Mouse (Mus musculus) gastrocnemius, postnatal 14 days (tissue): ENCODE results near the gene Agl. TPM values are rescaled to one million over a fixed set of nuclear protein-coding genes. Genes with fewer than 3 reads are reported as not detected.

Source experiments
- DNase-seq: peaks from one replicate; pipeline ENCODE4 v3.0.0; 2021; ENCODE audit warnings: mixed read lengths
- intact Hi-C: fragments of 180-260 bp; cut with DNase I; formaldehyde crosslinking; loops from one replicate; pipeline ENCODE4 v1.15.1; 2025; ENCODE audit warnings: low total_unique reads
- long read RNA-seq, 2 experiments: library from polyadenylated mRNA; stranded (forward); transcript quantifications; one replicate each; pipeline ENCODE4 v2.0.0; 2021
- total RNA-seq, 2 experiments: library from RNA; stranded (reverse); gene quantifications; 2 replicates each; pipeline ENCODE4 v1.2.3; 2021

Agl gene
- 100 to 1,000 TPM; 546 to 661 TPM for total RNA-seq
- long read RNA-seq, experiment 1, full-length matches to known transcripts: 59 of 148 reads
- long read RNA-seq, experiment 1, partial matches to known transcripts: 25 of 148 reads
- long read RNA-seq, experiment 1, other reads (novel, unspliced or antisense): 64 of 148 reads
- long read RNA-seq, experiment 2, full-length matches to known transcripts: 90 of 218 reads
- long read RNA-seq, experiment 2, partial matches to known transcripts: 33 of 218 reads
- long read RNA-seq, experiment 2, other reads (novel, unspliced or antisense): 95 of 218 reads

DNA sequence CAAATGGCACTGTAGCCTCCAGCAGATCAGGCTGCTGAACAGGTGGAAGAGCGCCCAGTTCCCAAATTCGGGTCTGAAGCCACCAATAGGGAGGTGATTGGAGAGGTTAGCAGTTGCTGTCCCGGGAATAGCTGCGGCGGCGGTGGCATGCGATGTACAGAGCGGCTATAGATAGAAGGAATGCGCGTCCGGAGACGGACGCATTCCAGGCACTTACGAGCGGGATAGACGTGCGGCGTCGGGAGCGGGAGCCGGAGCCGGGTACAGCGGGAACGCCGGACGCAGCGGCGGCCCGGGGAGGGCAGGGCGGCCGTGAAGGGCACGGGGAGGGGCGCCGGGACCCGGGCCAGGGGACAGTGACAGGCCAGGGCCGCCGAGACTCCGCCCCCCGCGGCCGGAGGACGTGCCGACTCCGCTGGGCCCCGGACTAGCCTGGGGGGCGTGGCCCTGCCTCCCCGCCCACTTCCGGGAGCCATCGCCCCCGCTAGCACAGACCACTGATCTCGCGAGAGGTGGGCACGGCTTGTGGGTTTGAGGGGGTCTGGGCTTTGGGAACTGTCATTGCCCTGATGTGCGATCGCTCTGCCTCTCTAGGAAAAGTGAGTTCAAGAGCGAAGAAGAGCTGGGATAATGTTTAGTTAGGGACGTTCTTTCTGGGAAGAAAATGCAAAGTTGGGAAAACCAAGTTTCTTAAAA, at the start of gene Agl:
Agl (minus strand) TSS at position 356 of the 696 bp plus-strand sequence.
- intact Hi-C loops: no loop called here
- DNase-seq: peak; percentile 99

GRCm38 (mm10) chr3:116857611-116858010, 49.6 kb upstream of the Agl start:
- DNase-seq: no peak

GRCm38 (mm10) chr3:116852421-116852820, 44.5 kb upstream of the Agl start:
- intact Hi-C loops: no loop called here
- no peak for DNase-seq

More at GRCm38 (mm10) chr3:116857611-116858010, 49.6 kb upstream of the Agl start:
- intact Hi-C loops: no loop called here

- DNase-seq: no peak
- intact Hi-C loops: no loop called here
These were observed 42.4 kb upstream of the Agl start for GRCm38 (mm10) chr3:116850376-116850775.

GRCm38 (mm10) chr3:116848936-116849335, 41.0 kb upstream of the Agl start:
- DNase-seq: no peak
- intact Hi-C loops: no loop called here

GRCm38 (mm10) chr3:116848099-116848498, 40.1 kb upstream of the Agl start:
- intact Hi-C loops: no loop called here

GRCm38 (mm10) chr3:116846084-116846483, 38.1 kb upstream of the Agl start:
- intact Hi-C loops: no loop called here
- DNase-seq: no peak

More at GRCm38 (mm10) chr3:116848099-116848498, 40.1 kb upstream of the Agl start:
- no peak for DNase-seq

DNA sequence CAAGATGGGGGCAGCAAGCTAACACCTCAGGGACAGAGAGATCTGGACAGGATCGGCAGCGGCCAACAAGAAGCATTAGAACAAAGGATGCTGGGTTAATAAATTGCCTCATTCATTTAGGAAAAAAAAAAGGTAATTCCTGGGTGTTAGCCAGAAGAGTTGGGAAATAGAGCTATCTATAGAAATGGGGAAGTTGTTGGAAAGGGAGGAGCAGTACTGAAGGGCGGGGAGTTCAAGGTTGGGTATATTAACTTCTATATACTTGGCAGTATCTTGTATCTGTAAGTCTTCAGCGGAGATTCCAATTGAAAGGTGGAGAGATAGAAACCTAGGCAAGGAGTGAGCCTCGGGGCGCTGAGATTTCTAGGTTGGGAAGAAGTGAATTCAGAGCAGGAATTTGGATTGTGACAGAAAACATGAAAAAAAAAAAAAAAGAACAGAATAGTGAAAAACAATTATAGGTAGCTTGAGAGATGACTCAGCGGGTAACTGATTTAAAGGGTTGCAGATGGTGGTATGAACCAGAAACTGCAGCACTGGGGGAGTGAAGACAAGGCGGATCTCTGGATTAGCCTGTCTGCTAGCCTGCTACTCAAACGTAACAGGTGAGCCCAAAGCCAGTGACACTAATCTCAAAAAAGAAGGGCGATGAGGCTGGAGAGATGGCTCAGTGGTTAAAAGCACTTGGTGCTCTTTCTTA, 37.1 kb upstream of the Agl start:
- intact Hi-C loops: no loop called here
- no peak for DNase-seq

GRCm38 (mm10) chr3:116841311-116841710, 33.3 kb upstream of the Agl start:
- intact Hi-C loops: no loop called here
- no peak for DNase-seq

GRCm38 (mm10) chr3:116836681-116837475, 28.9 kb upstream of the Agl start:
- intact Hi-C loops: loop anchor here (10.0 kb wide), 1 partner anchor 62 kb away; no protein-coding TSS in a partner anchor
- no peak for DNase-seq

DNA sequence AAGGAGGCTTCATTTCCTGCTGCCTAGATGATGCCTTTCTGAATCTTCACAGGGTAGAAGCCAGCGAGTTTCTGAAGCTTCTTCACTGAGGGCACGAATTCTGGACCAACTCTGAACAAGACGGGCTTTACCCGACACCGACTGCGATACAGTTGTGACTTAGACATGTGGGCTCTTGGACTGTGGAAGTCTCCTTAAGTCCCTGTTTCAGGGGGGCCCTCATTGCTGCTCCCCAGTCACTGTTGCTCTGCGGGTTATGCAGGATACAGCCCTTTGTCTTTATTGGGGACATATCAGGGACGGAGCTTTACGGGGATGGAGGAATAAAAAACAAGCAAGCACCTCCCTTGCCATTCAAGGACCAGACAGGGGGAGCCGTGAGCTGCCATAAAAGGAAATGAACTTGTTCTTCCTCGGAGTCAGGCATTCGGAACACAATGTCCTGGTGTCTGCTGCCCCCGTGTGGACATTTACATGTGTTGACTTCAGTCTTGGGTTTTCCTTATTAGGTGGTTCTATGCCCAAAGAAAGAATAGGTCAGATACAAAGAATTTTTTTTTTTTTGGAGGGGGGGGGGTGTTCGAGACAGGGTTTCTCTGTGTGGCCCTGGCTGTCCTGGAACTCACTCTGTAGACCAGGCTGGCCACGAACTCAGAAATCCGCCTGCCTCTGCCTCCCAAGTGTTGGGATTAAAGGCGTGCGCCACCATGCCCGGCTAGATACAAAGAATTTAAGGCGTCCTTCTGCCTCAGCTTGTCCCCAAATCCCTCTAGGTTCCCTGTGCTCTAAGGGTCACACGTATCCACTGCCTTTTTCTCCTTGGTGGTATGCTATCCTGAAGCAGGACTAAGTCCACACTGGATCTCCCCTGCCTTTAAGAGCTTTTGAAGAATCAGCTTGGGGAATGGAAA, 28.1 kb upstream of the Agl start:
- peak; percentile 84 for DNase-seq
- intact Hi-C loops: loop anchor here (10.0 kb wide), 1 partner anchor 61 kb away; no protein-coding TSS in a partner anchor

GRCm38 (mm10) chr3:116835350-116835749, 27.4 kb upstream of the Agl start:
- intact Hi-C loops: loop anchor here (10.0 kb wide), 1 partner anchor 61 kb away; no protein-coding TSS in a partner anchor
- no peak for DNase-seq

- no peak for DNase-seq
- intact Hi-C loops: loop anchor here (10.0 kb wide), 1 partner anchor 59 kb away; no protein-coding TSS in a partner anchor
These were observed 26.3 kb upstream of the Agl start for GRCm38 (mm10) chr3:116834241-116834640.

DNA sequence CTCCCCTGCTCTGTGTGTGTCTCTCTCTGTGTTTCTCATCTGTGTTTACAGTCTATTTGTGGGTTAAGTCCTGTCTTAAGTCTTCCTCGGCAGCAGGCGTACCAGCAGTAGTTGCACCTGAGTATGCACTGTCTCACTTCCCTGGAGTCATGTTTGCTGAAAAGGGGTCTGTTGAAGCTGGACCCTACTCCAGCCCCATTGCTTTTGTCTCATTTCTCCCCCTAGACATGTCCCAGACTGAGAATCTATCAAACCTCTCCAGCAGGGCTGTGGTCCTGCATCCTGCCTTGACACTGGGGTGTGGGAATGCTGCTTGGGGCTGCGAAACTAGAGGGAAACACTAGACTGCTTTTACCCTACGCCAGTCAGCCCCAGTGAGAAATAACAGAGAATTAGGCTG, 25.5 kb upstream of the Agl start:
- intact Hi-C loops: loop anchor here (10.0 kb wide), 1 partner anchor 59 kb away; no protein-coding TSS in a partner anchor

GRCm38 (mm10) chr3:116832526-116833310, 24.8 kb upstream of the Agl start:
- intact Hi-C loops: loop anchor here (10.0 kb wide), 1 partner anchor 58 kb away; no protein-coding TSS in a partner anchor
- DNase-seq: peak; percentile 37

More for the DNA sequence above, 25.5 kb upstream of the Agl start:
- no peak for DNase-seq

DNA sequence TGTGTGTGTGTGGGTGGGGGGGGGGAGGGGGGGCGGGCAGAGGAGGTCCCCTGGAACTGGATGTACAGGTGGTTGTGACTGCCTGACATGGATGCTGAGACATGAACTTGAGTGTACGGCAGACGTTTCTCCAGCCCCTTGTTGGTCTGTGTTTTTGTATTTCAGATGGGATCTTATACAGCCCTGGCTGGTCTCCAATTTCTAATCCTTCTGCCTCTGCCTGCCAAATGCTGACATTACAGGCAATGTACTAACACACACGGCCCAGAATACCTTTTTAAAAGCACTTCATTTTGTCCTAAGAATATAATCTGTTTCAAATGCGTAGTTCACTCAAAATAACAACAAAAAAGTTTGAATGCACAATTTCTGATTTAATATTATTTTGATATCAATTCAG, 23.4 kb upstream of the Agl start:
- DNase-seq: no peak
- intact Hi-C loops: loop anchor here (10.0 kb wide), 1 partner anchor 57 kb away; no protein-coding TSS in a partner anchor

DNA sequence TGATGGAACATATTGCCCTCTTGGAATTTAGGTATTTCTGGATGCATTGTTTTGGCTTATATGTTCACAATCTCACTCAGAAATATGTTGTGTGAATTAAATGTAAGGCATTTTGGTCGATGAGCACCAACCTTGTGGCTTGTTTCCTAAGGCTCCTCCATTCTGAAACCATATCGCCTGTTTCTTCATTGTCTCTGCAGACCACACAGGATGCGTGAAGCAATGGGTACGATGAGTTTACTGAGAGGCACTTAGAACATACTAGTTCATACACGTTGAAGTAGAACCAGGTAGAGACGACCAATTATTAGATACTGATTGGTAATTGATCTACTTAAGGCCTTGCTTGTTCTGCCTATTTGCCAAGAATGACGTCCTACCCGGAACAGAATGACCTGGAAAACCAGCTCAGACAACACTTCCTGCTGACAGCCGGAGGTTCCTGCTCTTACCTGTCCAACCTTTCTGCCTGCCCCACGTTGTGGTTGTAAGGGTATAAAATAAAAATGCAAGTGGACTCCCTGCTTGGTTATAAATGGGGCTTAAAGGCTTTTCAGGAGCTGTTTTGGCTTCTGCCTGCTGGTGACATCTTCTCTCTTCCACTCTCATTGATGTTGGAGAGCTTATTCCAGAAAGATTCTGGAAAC, 21.4 kb upstream of the Agl start:
- intact Hi-C loops: no loop called here
- no peak for DNase-seq
